Mouse (Mus musculus): ENCODE measurements around the gene Rsrp1.
A peak's percentile ranks its signal among the peaks of the same experiment; 100 is the strongest.

Gene Rsrp1

DNA sequence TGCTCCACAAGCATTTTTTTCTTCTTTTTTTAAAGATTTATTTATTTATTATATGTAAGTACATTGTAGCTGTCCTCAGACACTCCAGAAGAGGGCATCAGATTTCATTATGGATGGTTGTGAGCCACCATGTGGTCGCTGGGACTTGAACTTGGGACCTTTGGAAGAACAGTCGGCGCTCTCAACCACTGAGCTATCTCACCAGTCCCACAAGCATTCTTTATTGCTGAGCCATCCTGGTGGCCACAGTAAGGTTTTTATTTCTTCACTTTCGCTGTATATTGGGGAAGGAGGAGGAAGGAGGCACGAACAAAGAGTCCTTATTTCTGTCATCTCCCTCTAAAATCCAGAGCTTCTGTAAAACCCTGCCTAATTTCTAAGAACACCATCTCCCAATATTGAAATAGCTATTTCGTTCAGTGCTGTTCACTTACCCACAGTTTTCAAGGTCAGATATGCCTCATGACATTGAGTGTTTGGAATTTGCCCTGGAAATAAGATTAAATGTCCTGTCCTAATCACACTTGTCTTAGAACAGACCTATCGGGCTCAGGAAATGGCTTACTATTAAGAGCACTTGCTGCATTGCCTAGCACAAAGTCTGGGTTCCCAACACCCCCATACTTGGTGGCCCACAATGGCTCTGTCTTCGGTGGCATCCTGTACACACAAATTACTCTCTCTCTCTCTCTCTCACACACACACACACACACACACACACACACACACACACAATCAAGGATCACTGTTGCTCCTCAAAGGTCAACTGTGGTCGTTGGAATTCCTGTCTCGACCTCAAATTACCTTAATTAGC lies 1.1 kb upstream of the Rsrp1 start:
- no peak for DNase-seq

DNA sequence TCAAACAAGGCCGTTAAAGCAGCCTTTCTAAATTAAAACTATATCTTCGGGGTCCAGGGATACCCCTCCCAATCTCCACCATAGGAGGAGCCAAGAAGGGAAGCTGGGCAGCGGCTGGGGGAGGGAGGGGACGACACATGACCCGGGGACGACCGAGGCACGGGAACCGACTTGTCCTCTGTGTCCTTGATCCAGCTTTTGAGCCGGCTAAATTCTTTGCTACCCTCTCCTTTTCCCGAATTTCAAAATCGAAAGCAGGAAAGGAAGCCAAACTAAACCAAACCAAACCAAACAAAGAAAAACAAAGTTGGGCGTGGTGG lies 507 bp upstream of the Rsrp1 start:
- peak; percentile 80 for DNase-seq

DNA sequence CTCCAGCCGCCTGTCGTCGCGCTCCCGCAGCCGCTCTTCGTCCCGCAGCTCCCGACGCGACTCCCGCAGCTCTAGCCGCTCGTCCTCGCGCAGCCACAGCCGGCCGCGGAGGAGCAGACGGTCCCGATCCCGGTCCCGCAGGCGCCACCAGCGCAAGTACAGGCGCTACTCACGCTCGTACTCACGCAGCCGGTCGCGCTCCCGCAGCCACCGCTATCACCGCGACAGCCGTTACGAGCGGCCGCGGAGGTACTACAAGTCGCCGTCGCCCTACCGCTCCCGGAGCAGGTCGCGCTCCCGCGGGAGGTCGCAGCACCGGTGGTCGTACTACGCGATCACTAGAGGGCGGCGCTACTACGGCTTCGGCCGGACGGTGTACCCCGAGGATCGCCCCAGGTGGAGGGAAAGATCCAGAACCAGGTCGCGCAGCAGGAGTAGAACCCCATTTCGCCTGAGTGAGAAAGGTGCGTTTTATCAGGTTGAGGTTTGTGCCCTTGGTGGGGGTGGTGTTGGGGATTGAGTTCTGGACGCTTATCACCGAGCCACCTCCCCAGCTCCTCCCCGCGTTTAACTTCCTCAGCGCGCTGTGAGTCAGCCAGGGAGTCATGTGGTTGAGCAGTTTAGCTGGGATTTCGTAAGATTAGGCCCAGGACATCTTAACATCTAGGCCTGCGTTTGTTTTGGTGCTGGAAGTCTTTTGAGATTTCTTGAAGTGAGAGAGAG lies 788 bp downstream of the Rsrp1 start:
- peak; percentile 89 for DNase-seq

DNA sequence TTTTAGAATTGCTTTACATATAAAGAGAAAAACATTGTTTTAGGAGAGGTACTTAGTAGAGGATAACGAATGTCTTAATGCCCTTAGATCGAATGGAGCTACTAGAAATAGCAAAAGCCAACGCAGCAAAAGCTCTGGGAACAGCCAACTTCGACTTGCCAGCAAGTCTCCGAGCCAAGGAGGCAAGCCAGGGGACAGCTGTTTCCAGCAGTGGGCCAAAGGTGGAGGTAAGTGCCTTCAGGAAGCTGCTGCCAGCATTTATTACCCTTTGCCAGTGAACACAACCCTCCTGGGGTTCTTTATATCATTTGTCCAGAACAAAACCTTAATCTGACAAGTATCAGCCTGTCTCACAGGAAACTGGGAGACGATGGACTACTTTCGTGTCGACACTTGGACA lies 1.8 kb downstream of the Rsrp1 start:
- DNase-seq, result no peak

DNA sequence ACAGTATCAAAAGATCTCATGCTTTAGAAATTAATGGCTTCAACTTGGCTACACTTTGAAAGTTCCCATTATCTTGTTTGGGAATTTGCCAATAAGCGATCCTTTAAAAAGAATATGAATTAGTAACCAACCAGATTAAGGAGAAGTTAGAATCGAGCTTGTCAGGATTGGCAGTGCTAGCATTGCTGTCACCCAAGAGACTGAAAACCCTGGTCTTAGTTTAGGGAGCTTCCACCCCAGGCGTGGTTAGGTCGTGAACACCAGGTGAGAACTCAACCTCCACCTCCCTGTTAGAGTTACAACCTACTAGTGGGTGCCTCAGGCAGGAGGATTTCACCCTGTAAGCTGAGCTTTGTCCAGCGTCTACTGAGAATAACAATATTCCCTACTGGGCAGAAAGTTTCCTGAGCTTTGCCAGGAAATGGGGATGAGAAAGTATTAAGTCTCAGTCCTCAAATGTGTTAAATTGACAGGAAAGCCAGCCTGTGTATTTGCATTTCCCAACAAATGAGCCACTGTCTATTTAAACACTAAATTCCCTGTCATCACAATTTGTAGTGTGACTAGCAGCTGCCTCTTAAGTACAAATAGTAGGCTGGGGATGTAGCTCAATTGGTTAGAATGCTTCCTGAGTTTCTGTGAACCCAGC lies 4.5 kb downstream of the Rsrp1 start:
- DNase-seq, result no peak

DNA sequence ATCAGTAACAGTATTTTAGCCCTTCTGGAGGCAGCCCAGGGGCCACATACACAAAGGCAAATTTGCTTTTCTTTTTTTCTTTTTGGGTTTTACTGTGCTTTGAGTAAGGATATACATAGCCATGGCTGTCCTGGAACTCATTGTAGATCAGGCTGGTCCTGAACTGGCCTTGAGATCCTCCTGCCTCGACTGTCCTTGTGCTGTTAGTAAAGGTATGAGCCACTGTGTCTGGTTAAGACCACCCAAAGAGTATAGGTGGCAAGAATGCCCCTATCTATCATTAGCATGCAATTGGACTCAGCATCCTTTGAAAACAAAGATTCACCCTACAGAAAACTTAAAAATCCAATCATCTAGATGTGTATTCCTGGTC lies 5.1 kb downstream of the Rsrp1 start:
- DNase-seq, result no peak

DNA sequence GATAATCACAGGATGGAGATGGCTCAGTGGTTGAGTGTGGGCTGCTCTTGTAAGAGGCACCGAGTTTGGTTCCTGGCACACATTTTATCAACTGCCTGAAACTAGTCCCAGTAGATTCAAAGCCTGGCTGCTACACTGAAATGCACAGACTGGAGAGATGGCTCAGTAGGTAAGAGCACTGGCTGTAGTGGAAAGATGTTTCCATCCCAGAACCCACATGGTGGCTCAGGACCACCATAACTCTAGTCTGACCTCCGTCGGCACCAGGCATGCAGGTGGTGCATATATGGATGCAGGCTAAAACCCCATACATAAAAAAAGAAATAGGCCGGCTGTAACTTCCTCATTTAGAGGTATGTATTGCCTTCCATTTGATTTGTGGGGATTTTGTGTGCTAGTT lies 6.1 kb downstream of the Rsrp1 start:
- DNase-seq, result no peak

DNA sequence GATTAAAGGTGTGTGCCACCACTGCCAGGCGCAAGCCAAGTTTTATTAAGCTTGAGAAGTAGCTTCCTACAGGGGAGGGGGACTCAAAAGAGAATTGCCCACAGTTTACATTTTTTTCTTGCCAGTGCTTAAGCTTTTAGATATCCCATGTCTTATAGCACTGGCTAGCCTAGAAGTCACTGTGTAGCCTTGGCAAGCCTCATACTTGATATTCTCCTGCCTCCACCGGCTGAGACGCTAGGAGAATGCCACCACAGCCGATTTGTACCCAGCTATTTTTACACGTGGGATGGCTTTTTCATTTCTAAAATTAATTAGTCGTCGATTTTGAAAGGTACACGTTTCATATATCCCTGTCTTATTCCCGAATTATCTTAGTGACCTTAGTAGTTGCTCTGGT lies 6.8 kb downstream of the Rsrp1 start:
- no peak for DNase-seq

DNA sequence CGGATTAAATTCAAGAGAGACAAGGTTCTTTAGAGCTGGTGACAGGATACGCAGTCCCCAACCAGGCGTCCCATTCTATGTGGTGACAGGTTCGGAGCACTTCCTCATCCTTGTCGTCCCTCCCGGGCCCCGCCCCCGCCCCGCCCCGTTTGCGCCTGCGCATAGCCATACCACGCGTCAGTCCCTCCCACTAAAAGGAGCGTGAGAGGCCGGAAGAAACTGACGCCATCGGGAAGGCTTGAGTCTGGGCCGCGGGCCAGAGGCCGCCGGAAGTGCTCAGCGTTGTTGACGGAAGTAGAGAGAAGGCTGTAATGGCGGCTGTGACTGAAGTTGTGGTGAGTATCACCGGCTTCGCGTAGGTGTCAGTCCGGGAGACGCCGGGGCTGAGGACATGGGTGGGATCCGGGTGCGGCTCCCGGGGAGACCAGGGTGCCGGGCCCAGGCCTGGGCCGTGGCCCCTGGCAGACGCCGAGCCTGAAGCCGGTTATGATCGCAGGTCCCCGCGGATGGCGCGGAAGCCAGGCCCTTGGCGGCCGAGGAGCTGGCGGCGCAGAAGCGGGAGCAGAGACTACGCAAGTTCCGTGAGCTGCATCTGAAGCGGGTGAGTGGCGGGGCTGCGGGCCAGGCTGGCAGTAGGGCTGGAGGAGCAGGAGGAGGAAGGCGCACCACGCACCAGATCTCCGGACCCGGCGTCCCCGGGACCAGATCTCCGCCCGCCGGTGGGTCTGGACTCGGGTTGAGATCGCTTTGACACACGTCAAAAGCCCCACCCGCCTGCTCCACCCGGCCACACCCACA lies 7.5 kb downstream of the Rsrp1 start, which contains the start of gene Syf2:
Gene Syf2 (plus strand): TSS at position 215 of the 798 bp plus-strand sequence.
- peak; percentile 99 for DNase-seq

DNA sequence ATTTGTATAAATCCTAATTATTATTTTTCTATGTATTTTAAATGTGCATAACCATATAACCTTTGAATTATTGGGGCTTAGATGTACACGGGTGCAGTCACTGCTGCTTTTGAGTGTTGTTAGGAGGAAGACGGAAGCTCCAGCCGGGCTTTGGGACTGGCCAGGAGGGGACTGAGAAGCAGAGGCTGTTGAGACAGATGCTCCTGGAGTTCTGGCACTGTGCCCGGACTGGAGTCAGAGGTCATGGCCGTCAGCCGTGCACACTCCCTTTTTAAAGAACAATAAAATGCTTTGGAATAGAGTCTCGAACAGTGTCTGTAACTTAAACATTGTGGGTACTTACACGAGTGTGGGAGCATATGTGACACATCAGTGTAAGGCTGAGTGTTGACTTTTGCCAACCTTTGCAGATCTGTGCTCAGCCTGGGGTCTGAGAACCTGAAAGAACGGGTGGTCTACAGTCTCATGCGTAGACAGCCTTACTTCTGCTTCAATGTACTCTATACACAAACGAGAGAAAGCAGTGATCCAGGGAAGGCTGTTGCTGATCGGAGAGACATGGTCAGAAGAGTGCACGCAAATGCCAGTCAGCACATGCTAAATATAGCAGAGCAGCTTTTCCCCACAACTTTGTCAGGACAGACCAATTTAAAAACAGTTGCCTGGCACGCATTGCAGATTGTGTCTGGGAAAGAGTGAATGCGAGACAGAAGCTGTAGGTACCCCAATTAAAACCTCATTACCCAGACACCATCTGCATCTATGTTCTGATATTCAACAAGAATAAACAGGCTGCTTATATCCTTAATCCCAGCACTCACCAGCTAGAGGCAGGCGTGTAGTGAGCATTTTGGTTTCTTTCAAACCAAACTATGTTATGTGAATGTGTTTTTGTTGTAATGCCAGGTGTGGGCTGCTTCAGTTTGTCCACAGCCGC lies 14.1 kb downstream of the Rsrp1 start:
- DNase-seq, result peak; percentile 51

DNA sequence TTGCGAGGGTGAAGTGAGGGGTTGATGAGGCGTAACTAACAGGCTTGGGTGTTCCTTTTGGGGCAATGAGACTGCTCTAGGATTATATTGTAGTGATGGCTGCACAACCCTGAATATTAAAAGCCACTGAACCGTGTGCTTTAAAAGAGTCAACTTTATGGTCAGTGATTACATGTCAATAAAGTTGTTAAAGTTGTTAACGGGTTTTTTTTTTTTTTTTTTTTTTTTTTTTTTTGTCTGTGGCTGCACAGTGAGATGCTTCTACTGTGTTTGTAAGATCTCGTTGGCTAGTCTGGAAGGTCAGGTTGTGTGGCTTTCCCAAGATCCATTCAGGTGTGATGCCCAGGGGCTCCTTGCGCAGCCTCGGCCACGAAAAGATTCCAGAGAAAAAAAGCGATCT lies 16.5 kb downstream of the Rsrp1 start:
- no peak for DNase-seq

DNA sequence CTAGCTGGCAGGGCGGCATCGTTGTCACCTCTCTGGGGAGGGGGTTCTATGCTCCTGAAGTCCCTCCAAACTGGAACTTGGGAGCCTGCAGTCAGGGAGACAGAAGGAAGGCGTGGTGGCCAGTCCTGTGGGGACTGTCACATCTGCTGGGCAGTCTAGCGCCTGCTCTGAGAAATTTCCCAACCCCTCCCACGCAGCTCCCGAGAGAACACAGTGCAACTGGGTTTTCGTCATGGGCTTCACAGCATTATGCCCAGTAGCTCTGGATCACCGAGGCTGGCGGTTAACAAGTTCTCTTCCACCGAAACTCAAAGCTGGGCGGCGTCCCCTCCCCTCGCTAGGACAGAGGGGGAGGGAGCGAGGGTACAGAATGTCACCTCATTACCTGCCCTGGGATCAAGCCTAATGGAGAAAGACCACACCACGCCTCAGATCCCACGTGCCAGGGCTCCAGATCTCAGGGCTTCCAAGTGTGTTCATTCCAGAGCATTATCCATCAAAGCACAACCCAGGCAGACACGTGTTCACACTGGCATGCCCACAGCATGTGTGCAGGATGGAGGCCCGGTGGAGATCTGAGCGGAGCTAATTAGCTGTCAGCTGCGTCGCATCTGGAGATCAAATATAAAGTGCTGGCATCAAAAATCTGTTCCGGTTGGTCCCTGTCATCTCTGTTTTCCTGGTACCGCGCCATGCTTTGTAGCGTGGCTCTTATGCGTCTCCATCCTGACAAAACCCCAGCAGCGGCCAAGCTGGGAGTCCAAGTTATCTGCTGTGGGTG lies 20.6 kb downstream of the Rsrp1 start:
- DNase-seq, result no peak

DNA sequence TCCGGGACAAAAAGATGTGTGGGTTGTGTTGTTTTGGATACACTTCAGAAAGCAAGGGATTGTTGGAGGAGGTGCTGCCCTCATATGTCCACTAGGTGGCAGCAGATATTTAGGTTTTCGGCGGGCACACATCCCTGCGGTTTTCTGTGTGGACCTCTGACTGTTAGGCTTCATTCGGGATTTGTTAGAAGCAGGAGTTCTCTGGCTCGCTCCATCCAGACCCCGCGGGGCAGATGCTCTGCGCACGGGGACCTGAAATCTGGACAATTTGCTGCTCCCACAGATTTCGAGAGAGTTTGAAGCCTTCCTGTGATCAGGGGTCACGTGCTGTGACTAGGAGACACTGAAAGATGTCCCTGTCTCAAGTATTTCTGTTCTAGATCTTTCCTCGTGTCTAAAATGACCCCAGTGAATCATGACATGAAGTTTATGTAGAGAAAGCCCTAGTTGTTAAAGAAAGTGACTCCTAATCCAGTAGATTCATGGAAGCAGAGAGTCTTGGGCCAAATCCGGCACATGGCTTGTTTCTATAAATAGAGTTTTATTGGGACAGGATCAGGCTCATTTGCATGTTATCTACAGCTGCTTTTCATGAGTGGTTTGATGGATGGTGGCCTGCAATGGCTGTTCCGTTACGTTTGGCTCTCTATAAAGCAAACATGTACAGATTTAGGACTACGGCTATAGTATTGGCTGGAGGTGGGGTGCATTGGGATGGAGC lies 22.8 kb downstream of the Rsrp1 start:
- DNase-seq, result peak; percentile 73

DNA sequence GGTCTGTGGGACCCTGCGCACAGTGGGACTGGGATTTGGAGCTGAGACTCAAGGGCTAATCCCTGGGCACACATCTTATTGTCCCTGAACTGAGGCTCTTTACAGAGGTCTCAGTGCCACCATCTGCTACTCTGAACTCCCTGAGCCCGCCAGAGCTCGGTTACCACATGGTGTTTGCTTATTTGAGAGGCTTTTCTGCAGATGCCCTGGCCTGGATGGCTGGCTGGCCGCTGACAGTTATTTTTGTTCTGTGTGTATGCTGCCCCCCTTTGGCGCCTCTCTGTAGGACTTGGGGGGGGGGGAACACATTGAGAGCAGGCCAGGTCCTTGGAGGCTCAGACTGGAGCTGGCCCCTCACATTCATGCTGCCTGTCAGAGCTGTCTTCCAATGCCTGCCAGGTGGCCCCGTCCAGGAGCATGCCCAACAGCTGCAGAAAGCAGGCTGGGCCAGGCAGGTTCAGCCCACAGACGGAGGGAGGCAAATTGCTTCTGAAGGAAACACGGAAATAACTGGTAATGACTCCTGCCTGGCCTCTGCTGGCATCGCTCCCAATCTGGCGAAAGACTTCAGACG lies 27.2 kb downstream of the Rsrp1 start:
- peak; percentile 36 for DNase-seq

DNA sequence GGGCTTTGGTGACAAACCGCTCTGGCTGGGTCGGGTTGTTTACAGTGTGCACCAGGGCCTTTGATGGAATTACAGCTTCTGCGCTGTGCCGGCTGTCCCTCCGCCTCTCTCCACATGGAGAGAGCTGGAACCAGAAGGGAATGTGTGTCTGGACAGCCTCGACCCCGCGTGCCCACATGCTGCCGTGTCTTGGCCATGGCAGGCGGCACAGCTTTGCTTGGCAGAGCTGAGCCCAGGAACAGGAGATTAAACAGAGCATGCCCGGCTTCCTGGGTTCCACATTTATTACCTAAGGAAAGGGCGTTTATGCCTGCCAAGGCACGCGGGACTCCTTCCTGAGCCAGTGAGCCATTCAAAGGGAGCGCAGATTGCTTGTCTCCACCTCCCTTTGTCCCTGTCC lies 31.1 kb downstream of the Rsrp1 start:
- DNase-seq, result no peak

DNA sequence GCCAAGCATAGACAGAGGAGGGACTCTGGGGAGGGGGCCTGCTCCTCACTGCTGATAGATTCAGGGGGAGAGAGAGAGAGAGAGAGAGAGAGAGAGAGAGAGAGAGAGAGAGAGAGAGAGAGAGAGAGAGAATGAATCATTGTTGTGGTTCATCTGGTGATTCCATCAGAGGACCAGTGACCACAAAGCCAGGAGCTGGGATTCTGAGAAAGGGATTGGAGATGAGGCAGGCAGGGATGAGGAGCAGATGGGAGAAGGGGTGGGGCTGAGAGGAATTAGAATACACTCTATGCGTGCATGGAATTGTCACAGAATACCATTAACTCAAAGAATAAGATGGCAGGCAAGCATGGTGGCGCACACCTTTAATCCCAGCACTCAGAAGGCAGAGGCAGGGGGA lies 31.8 kb downstream of the Rsrp1 start:
- no peak for DNase-seq

DNA sequence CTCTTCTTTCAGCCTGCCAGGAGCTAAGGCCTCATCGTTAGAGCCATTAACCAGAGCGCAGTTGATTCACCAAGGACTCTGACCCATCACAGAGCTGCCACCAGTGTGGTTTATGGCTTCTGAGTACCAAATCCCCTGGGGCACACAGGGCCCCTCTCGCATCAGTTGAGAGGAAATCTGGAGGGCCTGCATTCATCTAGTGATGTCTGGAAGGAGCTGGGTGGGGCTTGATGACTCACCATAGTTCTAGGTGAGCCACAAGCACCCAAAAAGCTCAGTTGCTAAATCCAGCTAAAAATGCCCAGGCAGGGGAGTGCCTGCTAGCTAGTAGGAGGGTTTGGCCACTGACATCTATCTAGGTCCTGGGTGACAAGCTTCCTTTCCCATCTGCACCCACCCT lies 32.5 kb downstream of the Rsrp1 start:
- peak; percentile 25 for DNase-seq

DNA sequence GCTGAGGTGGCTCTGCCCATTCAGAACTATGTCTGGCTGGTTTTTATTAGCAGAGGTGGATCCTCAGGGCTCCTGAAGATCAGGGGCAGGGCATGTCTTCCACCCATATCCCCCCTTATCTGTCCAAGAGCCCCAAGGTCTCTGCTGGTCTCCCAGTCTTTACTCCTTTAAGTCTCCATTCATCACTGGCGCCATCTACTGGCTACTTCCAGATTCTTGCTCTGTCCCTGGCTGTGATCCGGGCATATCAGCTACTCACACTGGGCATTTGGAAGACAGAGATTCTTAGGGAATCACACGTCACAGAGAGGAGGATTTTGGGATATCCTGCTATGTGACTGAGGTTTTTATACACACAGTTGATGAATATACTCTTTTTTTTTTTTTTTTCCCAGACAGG lies 32.9 kb downstream of the Rsrp1 start:
- peak; percentile 83 for DNase-seq

DNA sequence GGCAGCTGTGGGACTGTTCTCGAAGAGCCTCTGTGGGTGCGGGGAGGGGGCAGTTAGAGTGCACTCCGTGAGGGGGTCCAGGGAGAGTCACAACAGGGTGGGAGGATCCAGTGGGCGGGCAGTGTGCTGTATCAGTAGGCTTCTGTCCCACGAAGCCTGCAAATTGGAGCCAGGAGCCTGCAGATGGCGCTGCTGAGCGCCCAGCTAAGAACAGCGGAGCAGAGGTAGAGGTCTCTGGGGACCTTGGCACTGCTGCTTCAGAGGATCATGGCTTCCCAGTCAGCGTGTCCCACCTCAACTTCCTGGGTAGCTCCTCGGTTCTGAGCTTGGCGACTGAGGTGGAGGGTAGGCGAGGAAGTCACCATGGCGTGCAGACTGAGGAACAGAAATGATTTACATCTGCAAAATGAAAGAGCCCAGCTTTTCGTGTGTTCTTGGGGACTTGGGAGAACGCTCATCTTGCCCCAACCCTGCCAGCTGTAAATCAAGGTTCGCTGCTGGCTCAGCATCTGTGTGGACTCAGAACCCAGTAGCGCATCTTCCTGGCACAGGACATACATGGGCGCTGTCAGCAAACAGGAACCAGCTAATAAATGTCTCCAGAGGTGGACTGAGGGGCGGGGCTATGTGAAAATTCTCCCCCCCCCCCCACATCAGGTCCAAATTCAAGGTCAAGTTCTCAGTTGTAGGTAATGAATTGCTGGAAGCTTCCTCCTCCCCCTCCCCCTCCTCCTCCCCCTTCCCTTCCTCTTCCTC lies 39.8 kb downstream of the Rsrp1 start:
- peak; percentile 86 for DNase-seq

Data from liver (tissue).